Mouse (Mus musculus) olfactory bulb, adult 2 months (tissue): ENCODE data around the gene Gm6020.

Experiments
- CTCF ChIP-seq: fragments of 200-500 bp; IDR thresholded peaks from 2 replicates; pipeline ENCODE4 v1.5.1; 2012; ENCODE audit warnings: low read depth, mild to moderate bottlenecking, low read length, moderate library complexity; ENCODE audit not compliant: insufficient read depth
- POLR2A ChIP-seq: fragments of 200-500 bp; IDR thresholded peaks from 2 replicates; pipeline ENCODE4 v1.6.1; 2012; ENCODE audit warnings: mild to moderate bottlenecking, low read depth, low read length, moderate library complexity; ENCODE audit not compliant: insufficient read depth

GRCm38 (mm10) chr19:61226928-61227854 is 43.5 kb downstream of the Gm6020 start:
- TF ChIP-seq CTCF, result no peak
- peak; percentile 10; the same call in 1 of the 2 replicates for TF ChIP-seq POLR2A
